Mouse (Mus musculus): ENCODE measurements at regions not wholly inside any gene's neighbourhood (a gene's known extent, or its start where the extent isn't known, plus 50 kb on each side); places are given as distances from the start of the nearest gene placed in this dataset.

DNA sequence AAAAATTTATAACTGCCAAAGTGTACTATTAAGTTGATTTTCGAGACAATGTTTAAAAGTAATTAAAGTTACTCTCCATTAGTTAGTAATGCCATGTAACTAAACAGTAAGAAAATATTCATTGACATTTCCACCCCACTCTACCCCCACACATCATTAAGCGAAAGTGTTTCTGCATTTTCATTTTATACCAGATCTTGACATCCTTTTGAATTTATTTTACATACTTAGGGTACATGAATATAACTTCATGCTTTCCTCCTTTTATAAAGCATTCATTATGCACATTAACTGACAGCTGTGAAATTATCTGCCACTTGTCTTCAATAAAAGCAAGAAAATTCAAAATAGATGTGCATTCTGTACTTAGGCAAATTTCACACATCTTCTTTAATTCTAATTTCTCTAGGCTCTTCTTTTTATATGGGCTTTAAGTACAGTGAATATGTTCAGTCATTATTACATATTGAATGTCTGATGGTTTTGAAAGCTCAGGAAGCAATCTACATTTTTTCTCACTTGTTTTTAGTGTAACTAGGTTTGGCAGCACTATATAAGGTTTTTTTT, 526.5 kb downstream of the Epha5 start:
- DNase-seq = no peak

DNA sequence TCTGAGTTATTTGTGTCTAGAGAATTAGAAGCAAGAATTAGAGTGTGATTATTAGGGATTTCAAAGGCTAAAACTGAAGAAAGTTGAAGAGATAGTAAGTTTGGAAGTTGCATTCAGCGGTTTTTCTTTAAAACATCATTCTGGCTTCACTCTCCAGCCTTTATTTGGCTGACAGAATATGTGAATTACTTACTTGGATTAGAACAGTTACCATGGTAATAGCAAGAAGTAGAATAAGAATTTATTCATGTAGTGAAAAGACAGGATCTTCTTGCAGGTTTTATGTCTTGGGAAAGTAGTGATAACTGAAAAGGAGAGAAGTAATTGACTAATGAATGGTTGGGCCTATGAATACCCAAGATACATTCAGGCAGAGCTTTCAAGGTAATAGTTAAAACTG, 517.1 kb upstream of the Tecrl start:
- no peak for DNase-seq

- DNase-seq = no peak
Observed at GRCm38 (mm10) chr5:83868359-83868758, 513.4 kb upstream of the Tecrl start.

- DNase-seq = no peak
Observed at GRCm38 (mm10) chr5:83861674-83862073, 506.7 kb upstream of the Tecrl start.

GRCm38 (mm10) chr5:83852022-83852421, 497.0 kb upstream of the Tecrl start:
- DNase-seq = no peak

GRCm38 (mm10) chr5:83826561-83826960, 471.6 kb upstream of the Tecrl start:
- DNase-seq = peak; percentile 39

- no peak for DNase-seq
Observed at GRCm38 (mm10) chr5:83824838-83825466, 470.0 kb upstream of the Tecrl start.

DNA sequence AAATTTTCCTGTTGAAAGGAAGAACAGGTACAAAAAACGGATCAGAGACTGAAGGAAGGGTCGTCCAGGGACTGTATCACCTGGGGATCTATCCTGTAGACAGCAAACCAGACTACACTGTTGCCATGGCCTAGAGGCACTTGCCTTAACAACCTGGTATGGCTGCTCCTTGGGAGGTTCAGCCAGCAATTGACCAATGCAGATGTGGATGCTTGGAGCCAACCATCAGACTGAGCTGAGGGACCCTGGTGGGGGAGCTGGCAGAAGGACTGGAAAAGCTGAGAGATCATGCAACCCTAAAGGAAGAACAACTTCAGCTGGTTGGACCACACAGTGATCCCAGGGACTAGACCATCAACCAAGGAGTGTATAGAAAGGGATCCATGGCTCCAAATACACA, 456.3 kb upstream of the Tecrl start:
- no peak for DNase-seq

DNA sequence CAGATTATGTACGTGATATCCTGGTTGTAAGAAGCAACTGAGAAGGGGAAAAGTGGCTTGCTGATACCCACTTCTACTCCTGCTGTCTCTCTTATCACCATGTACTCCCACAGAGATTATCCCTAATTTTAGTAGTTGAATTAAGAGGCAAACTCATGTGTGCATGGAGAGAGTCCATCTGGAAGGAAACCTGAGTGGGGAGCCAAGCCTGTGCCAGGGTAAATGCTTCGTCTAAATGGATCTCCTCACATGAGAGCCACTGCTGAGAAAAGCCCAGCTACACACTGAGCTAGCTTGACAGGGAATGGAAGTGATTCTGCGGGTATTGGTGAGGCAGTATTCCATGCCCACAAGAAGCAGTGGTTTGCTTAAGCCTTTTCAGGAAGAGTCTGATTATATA, 445.0 kb upstream of the Tecrl start:
- no peak for DNase-seq

- DNase-seq = no peak
Observed at GRCm38 (mm10) chr5:83780419-83780818, 425.4 kb upstream of the Tecrl start.

DNA sequence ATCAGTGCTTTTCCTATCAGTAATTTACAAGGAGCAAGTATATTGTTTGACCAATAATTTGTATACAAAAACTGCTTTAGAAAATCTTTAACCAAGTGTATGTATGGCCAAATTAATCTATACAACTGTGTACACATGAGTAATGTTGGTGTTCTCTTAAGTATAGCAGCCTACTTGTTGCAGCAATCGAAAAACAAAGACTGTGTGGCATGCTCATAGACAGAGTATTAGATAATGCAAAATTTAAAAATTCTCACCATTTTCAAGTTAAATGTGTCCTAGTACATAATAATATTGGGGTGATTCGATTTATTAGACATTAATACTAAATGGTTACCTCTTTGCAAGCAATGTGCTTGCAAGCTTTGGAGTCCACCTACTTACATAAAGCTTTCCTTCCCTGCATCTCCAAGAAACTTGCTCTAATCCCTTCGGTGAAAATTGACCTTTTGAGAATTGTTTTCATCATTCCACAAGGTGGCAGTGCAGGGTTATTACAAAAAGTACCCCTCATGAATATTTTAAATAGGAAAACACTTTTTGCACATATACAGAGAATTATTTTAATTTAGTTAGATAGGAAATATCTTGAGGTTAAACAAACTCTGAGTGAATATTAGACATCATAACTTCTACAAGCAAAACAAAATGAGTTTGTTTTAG, 423.4 kb upstream of the Tecrl start:
- DNase-seq = no peak

DNA sequence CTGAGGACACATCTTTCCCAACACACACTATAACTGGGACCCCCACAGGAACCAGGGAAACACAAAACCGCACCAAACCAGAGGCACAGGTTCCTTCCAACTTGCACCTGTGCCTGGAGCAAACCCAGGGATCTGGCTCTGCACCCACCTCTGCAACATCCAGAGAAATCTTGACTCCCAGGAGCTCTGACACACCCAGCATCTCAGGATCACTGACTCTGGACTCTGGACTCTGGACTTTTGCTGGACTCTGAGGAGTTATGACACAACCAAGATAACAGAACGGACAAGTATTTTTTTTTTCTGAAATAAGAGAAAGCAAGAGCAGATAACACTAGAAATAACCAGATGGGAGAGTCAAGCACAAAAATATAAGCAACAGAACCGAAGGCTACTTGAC, 386.9 kb upstream of the Tecrl start:
- no peak for DNase-seq

GRCm38 (mm10) chr5:83695383-83695782, 340.4 kb upstream of the Tecrl start:
- DNase-seq = no peak

GRCm38 (mm10) chr5:83692286-83692685, 337.3 kb upstream of the Tecrl start:
- DNase-seq = no peak

DNA sequence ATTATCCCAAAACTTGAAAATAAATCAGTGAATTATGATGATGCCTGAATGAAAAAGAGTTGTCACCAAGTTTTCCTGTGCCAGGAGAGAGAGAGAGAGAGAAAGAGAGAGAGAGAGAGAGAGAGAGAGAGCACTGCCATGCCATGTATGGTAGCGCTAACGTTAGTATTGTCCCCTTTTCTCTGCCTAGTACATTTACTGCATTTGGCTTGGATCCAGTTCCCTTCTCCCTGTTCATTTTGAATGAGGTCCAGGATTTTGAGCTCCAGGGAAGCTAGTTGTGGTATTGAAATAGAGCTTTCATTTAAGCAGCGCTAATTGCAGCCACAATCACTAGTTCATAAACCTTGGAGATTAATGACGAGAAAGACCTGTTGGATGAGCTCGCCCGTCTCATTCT, 323.4 kb upstream of the Tecrl start:
- peak; percentile 9 for DNase-seq

DNA sequence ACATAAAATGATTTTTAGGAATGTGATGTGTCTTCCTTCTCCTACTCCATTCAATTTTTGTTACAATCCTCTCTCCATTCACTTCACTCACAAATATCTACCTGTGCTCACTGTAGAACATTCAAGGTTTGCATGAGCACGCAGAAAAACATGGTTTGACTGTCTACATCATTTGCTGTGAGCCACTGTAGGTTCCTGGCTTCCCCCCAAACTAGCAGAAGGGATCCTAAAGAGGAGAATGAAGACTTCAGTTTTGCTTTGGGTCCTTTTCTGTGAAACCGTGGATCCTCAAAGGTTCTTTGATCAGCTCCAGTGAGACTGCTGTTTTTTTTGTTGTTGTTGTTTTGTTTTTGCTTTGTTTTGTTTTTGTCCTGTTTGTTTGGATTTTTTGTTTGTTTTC, 304.1 kb upstream of the Tecrl start:
- DNase-seq = no peak

DNA sequence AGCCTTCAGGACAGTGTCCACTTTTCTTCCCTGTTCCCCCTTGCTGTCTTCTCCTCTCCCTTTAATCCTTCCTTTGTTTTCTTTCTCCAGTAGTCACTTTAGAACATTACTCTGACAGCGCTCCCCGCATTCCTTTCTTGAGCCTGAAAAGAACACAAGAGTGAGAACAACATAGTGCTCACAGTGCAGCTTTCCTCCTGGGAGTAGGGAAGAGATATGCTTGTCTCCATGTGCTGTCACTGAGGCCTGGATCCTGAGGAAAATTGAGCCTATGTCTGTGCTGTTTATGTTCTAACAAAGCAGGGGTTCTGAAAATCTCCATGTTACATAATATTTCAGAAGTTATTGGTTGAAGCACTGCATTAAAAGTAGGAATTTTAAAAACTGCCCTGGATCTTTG, 296.3 kb upstream of the Tecrl start:
- DNase-seq = no peak

DNA sequence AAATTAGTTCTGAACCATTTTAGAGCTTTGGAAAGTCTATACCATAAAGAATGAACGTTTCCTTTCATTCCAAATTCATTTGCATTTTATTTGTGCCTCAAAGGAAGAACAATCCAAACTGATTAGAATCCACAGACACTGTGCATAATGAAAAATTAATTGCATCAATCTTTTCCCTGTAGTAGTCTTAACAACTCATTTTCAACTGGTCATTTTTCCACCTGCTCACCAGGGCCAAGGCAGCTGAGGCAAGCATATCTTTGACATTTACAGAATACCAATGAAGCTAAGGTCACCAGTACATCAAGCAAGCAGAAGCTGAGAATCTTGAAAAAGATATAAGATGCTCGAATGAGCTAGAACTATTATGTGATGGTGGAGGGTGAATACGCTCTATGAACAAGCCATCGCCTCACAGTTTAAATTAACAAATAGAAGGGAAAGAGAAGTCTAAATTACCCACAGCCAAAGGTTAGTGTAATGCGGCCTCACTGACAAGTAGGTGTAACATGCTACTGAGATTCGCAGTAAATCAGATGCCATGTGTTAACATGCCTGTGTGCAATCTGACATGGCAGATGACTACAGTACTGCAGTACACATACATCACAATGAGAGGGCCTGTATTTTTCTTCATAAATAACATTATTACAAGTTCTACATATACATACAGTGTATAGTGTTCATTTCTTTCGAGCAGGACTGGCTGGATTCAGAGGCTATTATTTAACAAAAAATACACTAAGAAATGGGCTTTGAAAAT, 267.8 kb upstream of the Tecrl start:
- DNase-seq = no peak

DNA sequence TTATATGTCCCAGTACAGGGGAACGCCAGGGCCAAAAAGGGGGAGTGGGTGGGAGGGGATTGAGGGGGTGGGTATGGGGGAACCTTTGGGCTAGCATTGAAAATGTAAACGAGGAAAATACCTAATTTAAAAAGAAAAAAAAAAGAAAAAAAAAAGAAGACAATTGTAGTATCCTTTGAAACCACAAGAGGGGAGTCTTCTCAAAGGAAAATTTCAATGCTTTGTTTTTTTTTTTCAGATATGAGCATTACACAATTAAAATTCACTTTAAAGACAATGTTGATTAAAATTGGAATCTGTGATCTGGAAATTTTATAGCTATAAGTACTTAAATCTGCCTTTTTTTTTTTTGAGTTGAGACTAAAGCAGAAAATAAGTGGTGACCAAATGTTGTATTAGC, 255.8 kb upstream of the Tecrl start:
- DNase-seq = no peak

- no peak for DNase-seq
Observed at GRCm38 (mm10) chr5:83593289-83593610, 238.3 kb upstream of the Tecrl start.

- no peak for DNase-seq
Observed at GRCm38 (mm10) chr5:83592587-83593288, 237.7 kb upstream of the Tecrl start.

All from layer of hippocampus, adult 9-11 months (tissue).